Mouse (Mus musculus) ES-Bruce4 (cell line): ENCODE results near the gene A2ml1. TPM values are rescaled to one million over a fixed set of nuclear protein-coding genes. Genes with fewer than 3 reads are reported as not detected.

Experiments used
- H3K27ac ChIP-seq: 2 replicates; pipeline ENCODE4 v1.5.1; 2012; ENCODE audit warnings: low read length, inconsistent platforms; ENCODE audit not compliant: insufficient read depth
- H3K27me3 ChIP-seq: 2 replicates; pipeline ENCODE4 v1.6.1; 2012; ENCODE audit warnings: mild to moderate bottlenecking, low read length, inconsistent platforms; ENCODE audit not compliant: control insufficient read depth, poor library complexity, insufficient read depth, severe bottlenecking
- H3K36me3 ChIP-seq: 2 replicates; pipeline ENCODE4 v1.6.1; 2012; ENCODE audit warnings: inconsistent platforms, mild to moderate bottlenecking, low read length, moderate library complexity; ENCODE audit not compliant: control insufficient read depth, poor library complexity, insufficient read depth, severe bottlenecking
- H3K4me1 ChIP-seq: one replicate; pipeline ENCODE4 v1.8.1; 2011; ENCODE audit warnings: low read length; ENCODE audit not compliant: control insufficient read depth, insufficient read depth
- H3K4me3 ChIP-seq: 2 replicates; pipeline ENCODE4 v1.5.1; 2011; ENCODE audit warnings: low read depth, mild to moderate bottlenecking, low read length
- H3K9ac ChIP-seq: 2 replicates; pipeline ENCODE4 v1.6.1; 2012; ENCODE audit warnings: low read depth, mild to moderate bottlenecking, inconsistent platforms; ENCODE audit not compliant: poor library complexity, severe bottlenecking
- H3K9me3 ChIP-seq: replicated peaks from 2 replicates; pipeline ENCODE4 v1.6.1; 2012; ENCODE audit warnings: mild to moderate bottlenecking, low read length, inconsistent platforms; ENCODE audit not compliant: control insufficient read depth, poor library complexity, insufficient read depth, severe bottlenecking
- CTCF ChIP-seq: IDR thresholded peaks from one replicate; pipeline ENCODE4 v1.8.1; 2011; ENCODE audit warnings: low read depth, low read length
- EP300 ChIP-seq: IDR thresholded peaks from 2 replicates; pipeline ENCODE4 v1.6.1; 2011; ENCODE audit warnings: low read depth, low read length; ENCODE audit not compliant: insufficient read depth
- POLR2A ChIP-seq: IDR thresholded peaks from one replicate; pipeline ENCODE4 v1.8.1; 2011; ENCODE audit warnings: low read length; ENCODE audit not compliant: insufficient read depth
- polyA plus RNA-seq: library from polyadenylated mRNA; stranded (reverse); fragments of >200 nt; gene quantifications from 2 replicates; pipeline ENCODE4 v1.2.4, GENCODE M21; 2011; ENCODE audit warnings: low read depth; ENCODE audit not compliant: missing spikeins, insufficient read depth, insufficient read length

A2ml1 gene
- polyA plus RNA-seq, 1 experiment: not detected

GRCm38 (mm10) chr6:128543226-128543625, 38.2 kb downstream of the A2ml1 start:
- Histone ChIP-seq H3K4me3 (no peak overlapping the region), H3K9me3 (no peaks in the 10 kb centered on the region), H3K9ac (no peak overlapping the region), H3K4me1 (no peaks in the 10 kb centered on the region), H3K36me3 (no peaks in the 10 kb centered on the region), H3K27me3 (no peaks in the 10 kb centered on the region; the same call in 1 of the 2 replicates), H3K27ac (no peak overlapping the region)
- no peak for TF ChIP-seq EP300
- TF ChIP-seq CTCF: no peak

GRCm38 (mm10) chr6:128535250-128535649, 46.2 kb downstream of the A2ml1 start:
- no peaks in the 10 kb centered on the region for H3K9me3 ChIP-seq
- no peaks in the 10 kb centered on the region for H3K36me3 ChIP-seq
- TF ChIP-seq CTCF (no peak), POLR2A (no peak), EP300 (no peak)
- H3K27ac ChIP-seq: no peak overlapping the region
- no peaks in the 10 kb centered on the region for H3K4me1 ChIP-seq
- no peak overlapping the region for H3K4me3 ChIP-seq
- H3K9ac ChIP-seq: no peak overlapping the region
- no peaks in the 10 kb centered on the region for H3K27me3 ChIP-seq

- no peaks in the 10 kb centered on the region for H3K27me3 ChIP-seq
- H3K4me1 ChIP-seq: no peaks in the 10 kb centered on the region
- no peak overlapping the region for H3K4me3 ChIP-seq
- H3K9ac ChIP-seq: no peak overlapping the region
- H3K36me3 ChIP-seq: no peaks in the 10 kb centered on the region
- no peak overlapping the region for H3K27ac ChIP-seq
- H3K9me3 ChIP-seq: no peaks in the 10 kb centered on the region
- no peak for TF ChIP-seq POLR2A
- TF ChIP-seq EP300: no peak
- no peak for TF ChIP-seq CTCF
Observed at GRCm38 (mm10) chr6:128533296-128533695, 48.1 kb downstream of the A2ml1 start.

GRCm38 (mm10) chr6:128532701-128533100, 48.7 kb downstream of the A2ml1 start:
- H3K4me1 ChIP-seq: no peaks in the 10 kb centered on the region
- H3K27ac ChIP-seq: no peak overlapping the region
- no peak overlapping the region for H3K9ac ChIP-seq
- no peaks in the 10 kb centered on the region for H3K27me3 ChIP-seq
- TF ChIP-seq CTCF (no peak), EP300 (no peak), POLR2A (no peak)
- H3K4me3 ChIP-seq: no peak overlapping the region
- H3K9me3 ChIP-seq: no peaks in the 10 kb centered on the region
- no peaks in the 10 kb centered on the region for H3K36me3 ChIP-seq

- Histone ChIP-seq H3K4me3 (no peak overlapping the region), H3K4me1 (no peaks in the 10 kb centered on the region), H3K36me3 (no peaks in the 10 kb centered on the region), H3K9me3 (0 out of 2 replicates have a peak, but pooled peaks cover 3% of the 10 kb centered on the region), H3K9ac (no peak overlapping the region), H3K27ac (no peak overlapping the region), H3K27me3 (no peaks in the 10 kb centered on the region)
- TF ChIP-seq EP300 (no peak), CTCF (no peak), POLR2A (no peak)
Observed at GRCm38 (mm10) chr6:128528491-128528890, 52.9 kb downstream of the A2ml1 start.

GRCm38 (mm10) chr6:128527110-128527509, 54.3 kb downstream of the A2ml1 start:
- Histone ChIP-seq H3K9me3 (0 out of 2 replicates have a peak, but pooled peaks cover 3% of the 10 kb centered on the region), H3K4me3 (no peak overlapping the region), H3K36me3 (no peaks in the 10 kb centered on the region), H3K9ac (no peak overlapping the region), H3K4me1 (no peaks in the 10 kb centered on the region), H3K27ac (no peak overlapping the region), H3K27me3 (no peaks in the 10 kb centered on the region)
- TF ChIP-seq EP300: no peak
- no peak for TF ChIP-seq CTCF
- no peak for TF ChIP-seq POLR2A
